Mouse (Mus musculus) forebrain, postnatal 0 days (tissue): ENCODE data around the gene Agtpbp1. TPM values are rescaled to one million over a fixed set of nuclear protein-coding genes. Genes with fewer than 3 reads are reported as not detected.

Source experiments
- ATAC-seq: fragments of 200-750 bp; cut with Nextera tagmentation; 2 replicates; pipeline ENCODE4 v1.8.0; 2017; ENCODE audit warnings: mild to moderate bottlenecking, moderate library complexity
- DNase-seq: peaks from one replicate; pipeline ENCODE4 v3.0.0-alpha.2; 2015
- H3K27ac ChIP-seq: fragments of 300-500 bp; sonication (generic); 2 replicates; pipeline ENCODE4 v1.5.1; 2014; ENCODE audit warnings: low read depth, mild to moderate bottlenecking, antibody characterized with exemption, low read length, moderate library complexity, mixed read lengths
- H3K27me3 ChIP-seq: fragments of 300-500 bp; sonication (generic); 2 replicates; pipeline ENCODE4 v1.6.1; 2014; ENCODE audit warnings: mild to moderate bottlenecking, low read length, mixed read lengths; ENCODE audit not compliant: insufficient read depth
- H3K36me3 ChIP-seq: fragments of 300-500 bp; sonication (generic); 2 replicates; pipeline ENCODE4 v1.6.1; 2014; ENCODE audit warnings: mild to moderate bottlenecking, moderate library complexity; ENCODE audit not compliant: insufficient read depth
- H3K4me1 ChIP-seq: fragments of 300-500 bp; sonication (generic); 2 replicates; pipeline ENCODE4 v1.6.1; 2014; ENCODE audit warnings: antibody characterized with exemption; ENCODE audit not compliant: insufficient read depth
- H3K4me2 ChIP-seq: fragments of 300-500 bp; sonication (generic); 2 replicates; pipeline ENCODE4 v1.6.1; 2014; ENCODE audit warnings: low read depth, mild to moderate bottlenecking, moderate library complexity
- H3K4me3 ChIP-seq: fragments of 300-500 bp; sonication (generic); 2 replicates; pipeline ENCODE4 v1.5.1; 2014; ENCODE audit warnings: low read depth, low read length, mixed read lengths
- H3K9ac ChIP-seq: fragments of 300-500 bp; sonication (generic); 2 replicates; pipeline ENCODE4 v1.6.1; 2014; ENCODE audit warnings: mild to moderate bottlenecking
- H3K9me3 ChIP-seq: fragments of 300-500 bp; sonication (generic); 2 replicates; pipeline ENCODE4 v1.6.1; 2016; ENCODE audit warnings: low read length
- CTCF ChIP-seq: sonication (generic); IDR thresholded peaks from 2 replicates; pipeline ENCODE4 v1.5.1; 2016; ENCODE audit warnings: antibody characterized with exemption, control low read depth, low read depth
- WGBS: fragments of 180-500 bp; shearing (Covaris S2); extraction: QIAGEN DNeasy Blood & Tissue Kit; methylation state at CpG from one replicate; pipeline ENCODE4 v1.1.7; 2014; 5-methylcytosine and 5-hydroxymethylcytosine counted together
- polyA plus RNA-seq: library from polyadenylated mRNA; unstranded; fragments of >200 nt; fragmentation: Nextera tagmentation; extraction: Ambion mirVana; gene quantifications from 2 replicates; pipeline ENCODE4 v1.2.1, GENCODE M21; 2015
- total RNA-seq: library from RNA; depleted of rRNA; stranded (reverse); fragments of >200 nt; gene quantifications from 2 replicates; pipeline ENCODE4 v1.2.3, GENCODE M21; 2014

The Agtpbp1 gene
- total and polyA plus RNA-seq, 2 experiments from 2014 or later, result 65.1 to 160 TPM

GRCm38 (mm10) chr13:59535746-59536145, 49.3 kb downstream of the Agtpbp1 start:
- 83% methylated on average over 6 of the region's 6 CpGs for WGBS
- H3K4me3 ChIP-seq, result no peak overlapping the region

DNA sequence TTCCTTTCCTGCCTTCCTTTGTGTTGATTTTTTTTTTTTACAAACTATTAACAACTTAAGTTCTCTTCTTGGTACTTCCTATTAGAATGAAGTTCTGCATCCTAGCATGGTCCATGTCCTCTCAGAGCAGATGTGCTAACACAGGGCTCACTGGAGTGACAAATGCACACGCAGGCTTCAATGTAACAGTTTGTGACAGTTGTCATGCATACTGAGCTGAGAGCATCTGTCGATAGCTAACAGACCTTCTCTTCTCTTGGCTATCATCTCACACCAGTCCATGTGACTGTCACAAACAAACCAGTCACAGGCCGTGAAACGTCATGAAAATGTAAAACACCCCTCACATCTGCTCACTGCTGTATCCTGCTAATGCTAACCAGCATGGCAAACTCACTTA, 50.7 kb downstream of the Agtpbp1 start:
- H3K4me1 ChIP-seq, result no peaks in the 10 kb centered on the region
- 55% methylated on average over 4 of the region's 4 CpGs for WGBS
- no peak overlapping the region for H3K4me2 ChIP-seq
- H3K9me3 ChIP-seq, result no peaks in the 10 kb centered on the region
- ATAC-seq (peak; percentile 23; the same call in 1 of the 2 replicates), DNase-seq (no peak)
- no peak overlapping the region for H3K27ac ChIP-seq
- no peaks in the 10 kb centered on the region for H3K27me3 ChIP-seq
- no peak for TF ChIP-seq CTCF
- no peak overlapping the region for H3K9ac ChIP-seq
- no peak overlapping the region for H3K4me3 ChIP-seq
- H3K36me3 ChIP-seq, result peaks cover 30% of the 10 kb centered on the region

More at GRCm38 (mm10) chr13:59535746-59536145, 49.3 kb downstream of the Agtpbp1 start:
- DNase-seq (no peak), ATAC-seq (no peak)
- no peaks in the 10 kb centered on the region for H3K9me3 ChIP-seq
- H3K9ac ChIP-seq, result no peak overlapping the region
- H3K4me1 ChIP-seq, result no peaks in the 10 kb centered on the region
- H3K36me3 ChIP-seq, result peaks cover 30% of the 10 kb centered on the region
- H3K27ac ChIP-seq, result no peak overlapping the region
- no peak overlapping the region for H3K4me2 ChIP-seq
- no peaks in the 10 kb centered on the region for H3K27me3 ChIP-seq
- no peak for TF ChIP-seq CTCF

DNA sequence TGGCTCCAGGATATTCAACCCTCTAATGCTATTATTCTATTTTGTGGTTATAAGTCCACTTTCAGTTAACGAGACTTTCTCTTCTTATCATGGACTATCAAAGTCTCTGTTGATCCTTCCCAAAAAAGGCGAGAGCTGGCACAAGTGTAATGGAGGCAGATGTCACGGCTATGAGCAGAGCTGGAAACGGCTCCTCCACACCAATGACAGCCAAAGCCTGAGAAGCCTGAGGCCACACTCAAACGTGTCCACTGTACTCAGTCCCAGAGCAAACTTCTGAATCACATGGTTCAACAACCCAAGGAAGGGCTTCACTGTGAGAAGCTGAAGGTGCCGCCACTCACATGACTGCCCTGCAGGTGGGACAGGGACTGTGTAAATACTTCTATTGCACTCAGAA, 51.7 kb downstream of the Agtpbp1 start:
- H3K27me3 ChIP-seq, result no peaks in the 10 kb centered on the region
- H3K4me1 ChIP-seq, result no peaks in the 10 kb centered on the region
- no peaks in the 10 kb centered on the region for H3K9me3 ChIP-seq
- no peak overlapping the region for H3K9ac ChIP-seq
- peaks cover 30% of the 10 kb centered on the region for H3K36me3 ChIP-seq
- no peak overlapping the region for H3K27ac ChIP-seq
- H3K4me3 ChIP-seq, result no peak overlapping the region
- WGBS, result 65% methylated on average over 6 of the region's 6 CpGs
- ATAC-seq (no peak), DNase-seq (no peak)
- no peak for TF ChIP-seq CTCF
- H3K4me2 ChIP-seq, result no peak overlapping the region

DNA sequence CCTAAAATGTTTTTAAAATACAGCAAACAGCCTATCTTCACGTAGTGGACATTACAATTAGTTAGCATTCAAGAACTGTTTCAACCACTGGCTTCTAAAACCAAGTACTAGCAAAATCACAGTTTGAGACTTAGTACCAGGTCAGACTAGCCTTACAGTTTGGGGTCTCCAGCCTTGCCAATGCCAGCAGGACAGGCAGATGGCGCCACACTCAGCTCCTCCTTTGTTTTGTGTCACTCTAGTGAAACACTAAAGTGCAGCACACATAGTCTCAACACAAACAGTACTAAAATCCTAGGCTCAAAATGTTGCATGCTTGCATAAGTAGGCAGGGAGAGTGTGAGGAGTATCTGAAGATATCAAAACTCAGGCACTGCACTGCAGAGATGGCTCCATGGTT, 53.8 kb downstream of the Agtpbp1 start:
- Histone ChIP-seq H3K4me1 (no peaks in the 10 kb centered on the region), H3K4me2 (no peak overlapping the region), H3K27me3 (no peaks in the 10 kb centered on the region), H3K9me3 (no peaks in the 10 kb centered on the region), H3K36me3 (peaks cover 37% of the 10 kb centered on the region), H3K9ac (no peak overlapping the region), H3K4me3 (no peak overlapping the region), H3K27ac (no peak overlapping the region)
- 57% methylated on average over 2 of the region's 2 CpGs for WGBS
- peak; percentile 48 for TF ChIP-seq CTCF
- ATAC-seq, result no peak
- DNase-seq, result no peak

GRCm38 (mm10) chr13:59530491-59530890, 54.5 kb downstream of the Agtpbp1 start:
- Histone ChIP-seq H3K27ac (no peak overlapping the region), H3K9ac (no peak overlapping the region), H3K4me2 (no peak overlapping the region), H3K4me3 (no peak overlapping the region), H3K27me3 (no peaks in the 10 kb centered on the region), H3K9me3 (no peaks in the 10 kb centered on the region), H3K4me1 (no peaks in the 10 kb centered on the region), H3K36me3 (peaks cover 37% of the 10 kb centered on the region)
- DNase-seq, result no peak
- no peak for ATAC-seq
- 89% methylated on average over 8 of the region's 8 CpGs for WGBS
- no peak for TF ChIP-seq CTCF

DNA sequence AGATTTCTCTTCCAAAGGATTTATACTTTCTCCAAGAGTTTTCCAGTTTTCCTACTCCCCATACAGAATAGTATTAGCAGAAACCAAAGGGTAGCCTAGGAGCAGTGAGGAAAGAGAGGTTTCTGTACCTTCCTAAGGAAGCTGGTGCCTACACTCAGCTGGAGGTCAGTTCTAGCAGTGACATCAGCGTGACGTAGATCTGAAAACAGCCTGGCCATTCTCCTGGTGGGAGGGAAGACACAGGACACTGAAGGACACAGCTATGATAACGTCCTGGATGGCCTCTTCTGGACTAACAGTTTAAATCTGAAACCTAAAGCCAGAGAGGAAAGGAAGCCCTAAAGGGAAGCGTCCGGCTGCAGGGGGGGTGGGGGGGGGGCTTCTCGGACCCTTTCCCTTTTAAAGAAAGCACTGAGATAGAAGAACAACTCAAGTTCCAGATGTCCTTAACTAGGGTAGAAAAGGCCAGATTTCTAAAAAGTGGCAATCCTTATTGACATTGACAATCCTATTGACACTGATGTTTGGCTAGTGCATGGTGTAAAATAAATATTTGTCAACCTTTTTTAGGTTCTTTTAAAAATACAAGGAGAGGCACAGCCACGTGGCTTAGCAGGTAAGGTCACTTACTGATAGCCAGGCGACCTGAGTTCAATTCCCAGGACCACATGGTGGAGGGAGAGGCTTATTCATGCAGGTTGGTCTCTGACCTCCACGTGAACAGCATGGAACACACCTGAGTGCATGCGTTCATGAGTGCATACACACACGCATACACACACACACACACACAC, 63.6 kb downstream of the Agtpbp1 start:
- no peaks in the 10 kb centered on the region for H3K27me3 ChIP-seq
- no peaks in the 10 kb centered on the region for H3K4me1 ChIP-seq
- no peak overlapping the region for H3K9ac ChIP-seq
- no peak overlapping the region for H3K27ac ChIP-seq
- H3K4me3 ChIP-seq, result no peak overlapping the region
- H3K36me3 ChIP-seq, result peaks cover 32% of the 10 kb centered on the region
- no peak overlapping the region for H3K4me2 ChIP-seq
- H3K9me3 ChIP-seq, result no peaks in the 10 kb centered on the region
- TF ChIP-seq CTCF, result no peak
- 81% methylated on average over 11 of the region's 11 CpGs for WGBS
- ATAC-seq, result no peak
- DNase-seq, result no peak

- Histone ChIP-seq H3K9me3 (no peaks in the 10 kb centered on the region), H3K27ac (no peak overlapping the region), H3K4me2 (no peak overlapping the region), H3K4me3 (no peak overlapping the region), H3K9ac (no peak overlapping the region), H3K4me1 (no peaks in the 10 kb centered on the region), H3K36me3 (peaks cover 32% of the 10 kb centered on the region), H3K27me3 (no peaks in the 10 kb centered on the region)
- DNase-seq (no peak), ATAC-seq (no peak)
- no peak for TF ChIP-seq CTCF
- 96% methylated on average over 2 of the region's 2 CpGs for WGBS
These were observed 64.2 kb downstream of the Agtpbp1 start for GRCm38 (mm10) chr13:59520834-59521233.
